Mouse (Mus musculus) hindbrain, postnatal 0 days (tissue): ENCODE data around the gene Rps3a1. TPM values are rescaled to one million over a fixed set of nuclear protein-coding genes. Genes with fewer than 3 reads are reported as not detected.

ENCODE experiments used
- ATAC-seq: fragments of 200-750 bp; cut with Nextera tagmentation; 2 replicates; pipeline ENCODE4 v1.8.0; 2017; ENCODE audit warnings: mild to moderate bottlenecking, moderate TSS enrichment, moderate library complexity
- DNase-seq: peaks from one replicate; pipeline ENCODE4 v3.0.0-alpha.2; 2015; ENCODE audit warnings: low spot score
- H3K27ac ChIP-seq: fragments of 300-500 bp; sonication (generic); 2 replicates; pipeline ENCODE4 v1.5.1; 2014; ENCODE audit warnings: mild to moderate bottlenecking
- H3K27me3 ChIP-seq: fragments of 300-500 bp; sonication (generic); 2 replicates; pipeline ENCODE4 v1.6.1; 2014; ENCODE audit warnings: low read length, mixed read lengths; ENCODE audit not compliant: insufficient read depth
- H3K36me3 ChIP-seq: fragments of 300-500 bp; sonication (generic); 2 replicates; pipeline ENCODE4 v1.6.1; 2014; ENCODE audit warnings: low read length, mixed read lengths; ENCODE audit not compliant: insufficient read depth
- H3K4me1 ChIP-seq: fragments of 300-500 bp; sonication (generic); 2 replicates; pipeline ENCODE4 v1.6.1; 2014; ENCODE audit warnings: antibody characterized with exemption, low read length, mixed read lengths; ENCODE audit not compliant: insufficient read depth
- H3K4me2 ChIP-seq: fragments of 300-500 bp; sonication (generic); 2 replicates; pipeline ENCODE4 v1.6.1; 2014; ENCODE audit warnings: low read depth, mild to moderate bottlenecking, low read length, moderate library complexity, mixed read lengths
- H3K4me3 ChIP-seq: fragments of 300-500 bp; sonication (generic); 2 replicates; pipeline ENCODE4 v1.5.1; 2014; ENCODE audit warnings: low read length
- H3K9ac ChIP-seq: fragments of 300-500 bp; sonication (generic); replicated peaks from 2 replicates; pipeline ENCODE4 v1.6.1; 2014; ENCODE audit warnings: mild to moderate bottlenecking, low read length, moderate library complexity, mixed read lengths
- H3K9me3 ChIP-seq: fragments of 300-500 bp; sonication (generic); 2 replicates; pipeline ENCODE4 v1.6.1; 2016; ENCODE audit warnings: low read length, mixed read lengths
- CTCF ChIP-seq: IDR thresholded peaks from 2 replicates; pipeline ENCODE4 v1.5.1; 2016; ENCODE audit warnings: antibody characterized with exemption, control low read depth, low read depth
- WGBS: fragments of 180-500 bp; shearing (Covaris S2); extraction: QIAGEN DNeasy Blood & Tissue Kit; methylation state at CpG from one replicate; pipeline ENCODE4 v1.1.7; 2014; 5-methylcytosine and 5-hydroxymethylcytosine counted together
- polyA plus RNA-seq: library from polyadenylated mRNA; unstranded; fragments of >200 nt; fragmentation: Nextera tagmentation; extraction: Ambion mirVana; gene quantifications from 2 replicates; pipeline ENCODE4 v1.2.1, GENCODE M21; 2015
- total RNA-seq: library from RNA; depleted of rRNA; stranded (reverse); fragments of >200 nt; gene quantifications from 2 replicates; pipeline ENCODE4 v1.2.3, GENCODE M21; 2014

Gene Rps3a1
- total and polyA plus RNA-seq, 2 experiments from 2014 or later, result 391 to 638 TPM

- no peak overlapping the region for H3K4me2 ChIP-seq
- H3K27ac ChIP-seq, result no peak overlapping the region
- no peak for TF ChIP-seq CTCF
- no peaks in the 10 kb centered on the region for H3K36me3 ChIP-seq
- ATAC-seq (no peak), DNase-seq (no peak)
- H3K27me3 ChIP-seq, result no peaks in the 10 kb centered on the region
- H3K4me3 ChIP-seq, result no peak overlapping the region
- H3K9me3 ChIP-seq, result no peaks in the 10 kb centered on the region
- no peak overlapping the region for H3K9ac ChIP-seq
- 68% methylated on average over 9 of the region's 9 CpGs for WGBS
- no peaks in the 10 kb centered on the region for H3K4me1 ChIP-seq
Measured at GRCm38 (mm10) chr3:86149521-86149920, 7.0 kb upstream of the Rps3a1 start.

- H3K9me3 ChIP-seq, result no peaks in the 10 kb centered on the region
- no peaks in the 10 kb centered on the region for H3K27me3 ChIP-seq
- H3K4me1 ChIP-seq, result no peaks in the 10 kb centered on the region
- no peak for TF ChIP-seq CTCF
- 65% methylated on average over 6 of the region's 6 CpGs for WGBS
- H3K4me2 ChIP-seq, result no peak overlapping the region
- DNase-seq (no peak), ATAC-seq (no peak)
- H3K27ac ChIP-seq, result no peak overlapping the region
- H3K36me3 ChIP-seq, result no peaks in the 10 kb centered on the region
- H3K4me3 ChIP-seq, result no peak overlapping the region
- no peak overlapping the region for H3K9ac ChIP-seq
Measured at GRCm38 (mm10) chr3:86149063-86149462, 6.6 kb upstream of the Rps3a1 start.

GRCm38 (mm10) chr3:86143343-86143742 lies 841 bp upstream of the Rps3a1 start:
- WGBS, result 88% methylated on average over 6 of the region's 6 CpGs
- Histone ChIP-seq H3K27me3 (no peaks in the 10 kb centered on the region), H3K9ac (peak overlapping the region; percentile 37; the same call in 1 of the 2 replicates)

GRCm38 (mm10) chr3:86142934-86143317 lies 424 bp upstream of the Rps3a1 start:
- TF ChIP-seq CTCF, result no peak
- no peaks in the 10 kb centered on the region for H3K27me3 ChIP-seq
- H3K4me2 ChIP-seq, result peak overlapping the region; percentile 49
- peak overlapping the region; percentile 90 for H3K4me3 ChIP-seq
- H3K4me1 ChIP-seq, result no peaks in the 10 kb centered on the region
- WGBS, result 33% methylated on average over 6 of the region's 6 CpGs
- ATAC-seq (peak; percentile 1; the same call in 1 of the 2 replicates), DNase-seq (no peak)
- peaks cover 16% of the 10 kb centered on the region; the same call in 1 of the 2 replicates for H3K36me3 ChIP-seq
- H3K9ac ChIP-seq, result peak overlapping the region; percentile 37; the same call in 1 of the 2 replicates
- H3K9me3 ChIP-seq, result no peaks in the 10 kb centered on the region
- H3K27ac ChIP-seq, result no peak overlapping the region

More at GRCm38 (mm10) chr3:86143343-86143742, 841 bp upstream of the Rps3a1 start:
- Histone ChIP-seq H3K4me1 (no peaks in the 10 kb centered on the region), H3K4me2 (no peak overlapping the region), H3K36me3 (peaks cover 11% of the 10 kb centered on the region; the same call in 1 of the 2 replicates), H3K4me3 (no peak overlapping the region), H3K9me3 (no peaks in the 10 kb centered on the region), H3K27ac (no peak overlapping the region)
- ATAC-seq (no peak), DNase-seq (no peak)
- no peak for TF ChIP-seq CTCF

- Histone ChIP-seq H3K9me3 (no peaks in the 10 kb centered on the region), H3K4me2 (peak overlapping the region; percentile 71), H3K4me3 (peak overlapping the region; percentile 90), H3K27me3 (no peaks in the 10 kb centered on the region), H3K4me1 (no peaks in the 10 kb centered on the region), H3K36me3 (peaks cover 25% of the 10 kb centered on the region; the same call in 1 of the 2 replicates), H3K27ac (peak overlapping the region; percentile 93), H3K9ac (peak overlapping the region; percentile 98)
- TF ChIP-seq CTCF, result no peak
- WGBS, result 0% methylated on average over 18 of the region's 18 CpGs
- ATAC-seq, result no peak
- peak; percentile 61 for DNase-seq
Measured at GRCm38 (mm10) chr3:86141886-86142262, 628 bp downstream of the Rps3a1 start.

GRCm38 (mm10) chr3:86141366-86141765 lies 1.1 kb downstream of the Rps3a1 start:
- peak overlapping the region; percentile 98 for H3K9ac ChIP-seq
- H3K9me3 ChIP-seq, result no peaks in the 10 kb centered on the region
- no peak for DNase-seq
- no peaks in the 10 kb centered on the region for H3K4me1 ChIP-seq
- peak overlapping the region; percentile 90 for H3K4me3 ChIP-seq
- no peak for TF ChIP-seq CTCF
- H3K27ac ChIP-seq, result no peak overlapping the region; the same call in 1 of the 2 replicates
- H3K27me3 ChIP-seq, result no peaks in the 10 kb centered on the region
- WGBS, result 17% methylated on average over 7 of the region's 7 CpGs
- H3K36me3 ChIP-seq, result peaks cover 29% of the 10 kb centered on the region; the same call in 1 of the 2 replicates
- ATAC-seq, result peak; percentile 14; the same call in 1 of the 2 replicates
- H3K4me2 ChIP-seq, result peak overlapping the region; percentile 71

GRCm38 (mm10) chr3:86139660-86140059 lies 2.8 kb downstream of the Rps3a1 start:
- Histone ChIP-seq H3K27ac (no peak overlapping the region), H3K9ac (no peak overlapping the region), H3K36me3 (peaks cover 29% of the 10 kb centered on the region; the same call in 1 of the 2 replicates), H3K4me3 (no peak overlapping the region), H3K9me3 (no peaks in the 10 kb centered on the region), H3K4me1 (no peaks in the 10 kb centered on the region), H3K27me3 (no peaks in the 10 kb centered on the region), H3K4me2 (no peak overlapping the region)
- DNase-seq (no peak), ATAC-seq (no peak)
- 92% methylated on average over 4 of the region's 4 CpGs for WGBS
- no peak for TF ChIP-seq CTCF
